Mouse (Mus musculus) stomach, postnatal 0 days (tissue): ENCODE measurements around the gene Rbm5. TPM values are rescaled to one million over a fixed set of nuclear protein-coding genes. Genes with fewer than 3 reads are reported as not detected.
A peak's percentile ranks its signal among the peaks of the same experiment; 100 is the strongest.

ENCODE experiments used
- ATAC-seq: fragments of 200-750 bp; cut with Nextera tagmentation; 2 replicates; pipeline ENCODE4 v1.8.0; 2017; ENCODE audit not compliant: low FRiP score, low TSS enrichment
- DNase-seq: peaks from one replicate; pipeline ENCODE4 v3.0.0-alpha.2; 2016; ENCODE audit warnings: low spot score
- H3K27ac ChIP-seq: fragments of 300-500 bp; sonication (generic); replicated peaks from 2 replicates; pipeline ENCODE4 v1.5.1; 2014; ENCODE audit warnings: mild to moderate bottlenecking, control low read depth
- H3K27me3 ChIP-seq: fragments of 300-500 bp; sonication (generic); 2 replicates; pipeline ENCODE4 v1.6.1; 2014; ENCODE audit warnings: low read length; ENCODE audit not compliant: control insufficient read depth, insufficient read depth
- H3K36me3 ChIP-seq: fragments of 300-500 bp; sonication (generic); 2 replicates; pipeline ENCODE4 v1.6.1; 2014; ENCODE audit warnings: low read length, mixed read lengths; ENCODE audit not compliant: control insufficient read depth, insufficient read depth
- H3K4me1 ChIP-seq: fragments of 300-500 bp; sonication (generic); replicated peaks from 2 replicates; pipeline ENCODE4 v1.6.1; 2014; ENCODE audit warnings: antibody characterized with exemption; ENCODE audit not compliant: control insufficient read depth, insufficient read depth
- H3K4me2 ChIP-seq: fragments of 300-500 bp; sonication (generic); replicated peaks from 2 replicates; pipeline ENCODE4 v1.6.1; 2014; ENCODE audit warnings: low read depth, mild to moderate bottlenecking, control low read depth, moderate library complexity
- H3K4me3 ChIP-seq: fragments of 300-500 bp; sonication (generic); 2 replicates; pipeline ENCODE4 v1.5.1; 2014; ENCODE audit warnings: low read depth, low read length, control low read depth
- H3K9ac ChIP-seq: fragments of 300-500 bp; sonication (generic); 2 replicates; pipeline ENCODE4 v1.6.1; 2014; ENCODE audit warnings: mild to moderate bottlenecking, low read length, control low read depth, mixed read lengths
- H3K9me3 ChIP-seq: fragments of 300-500 bp; sonication (generic); 2 replicates; pipeline ENCODE4 v1.6.1; 2016; ENCODE audit warnings: low read length; ENCODE audit not compliant: control insufficient read depth
- CTCF ChIP-seq: IDR thresholded peaks from 2 replicates; pipeline ENCODE4 v1.5.1; 2016; ENCODE audit warnings: antibody characterized with exemption, low read depth, mild to moderate bottlenecking, moderate library complexity
- EP300 ChIP-seq: optimal IDR thresholded peaks from 2 replicates; pipeline ENCODE3; 2016; ENCODE audit warnings: antibody characterized with exemption
- WGBS: fragments of 180-500 bp; shearing (Covaris S2); extraction: QIAGEN DNeasy Blood & Tissue Kit; methylation state at CpG from one replicate; pipeline ENCODE4 v1.1.7; 2014; 5-methylcytosine and 5-hydroxymethylcytosine counted together
- polyA plus RNA-seq: library from polyadenylated mRNA; unstranded; fragments of >200 nt; fragmentation: Nextera tagmentation; extraction: Ambion mirVana; gene quantifications from 2 replicates; pipeline ENCODE4 v1.2.1, GENCODE M21; 2015

The Rbm5 gene
- polyA plus RNA-seq, 1 experiment from 2014 or later = 67.3 TPM

- H3K9ac ChIP-seq = no peak overlapping the region
- H3K27me3 ChIP-seq = no peaks in the 10 kb centered on the region
- DNase-seq = no peak
- no peaks in the 10 kb centered on the region for H3K4me1 ChIP-seq
- H3K36me3 ChIP-seq = peaks cover 67% of the 10 kb centered on the region
- H3K4me2 ChIP-seq = no peak overlapping the region
- no peaks in the 10 kb centered on the region for H3K9me3 ChIP-seq
- WGBS = 89% methylated on average over 5 of the region's 5 CpGs
- ATAC-seq = no peak
- H3K27ac ChIP-seq = no peak overlapping the region
- no peak overlapping the region for H3K4me3 ChIP-seq
- no peak for TF ChIP-seq CTCF
- TF ChIP-seq EP300 = no peak
Measured at GRCm38 (mm10) chr9:107750378-107750777, 20.4 kb downstream of the Rbm5 start.

- no peak for TF ChIP-seq CTCF
- no peaks in the 10 kb centered on the region for H3K4me1 ChIP-seq
- peaks cover 73% of the 10 kb centered on the region for H3K36me3 ChIP-seq
- no peaks in the 10 kb centered on the region for H3K9me3 ChIP-seq
- H3K9ac ChIP-seq = no peak overlapping the region
- no peak overlapping the region for H3K4me2 ChIP-seq
- 98% methylated on average over 3 of the region's 3 CpGs for WGBS
- no peak overlapping the region for H3K27ac ChIP-seq
- H3K27me3 ChIP-seq = no peaks in the 10 kb centered on the region
- no peak for ATAC-seq
- H3K4me3 ChIP-seq = no peak overlapping the region
- no peak for DNase-seq
Measured at GRCm38 (mm10) chr9:107748063-107748462, 22.7 kb downstream of the Rbm5 start.

GRCm38 (mm10) chr9:107747310-107747709 lies 23.5 kb downstream of the Rbm5 start:
- H3K27ac ChIP-seq = no peak overlapping the region

GRCm38 (mm10) chr9:107746679-107747078 lies 24.1 kb downstream of the Rbm5 start:
- Histone ChIP-seq H3K9me3 (no peaks in the 10 kb centered on the region), H3K36me3 (peaks cover 71% of the 10 kb centered on the region), H3K27ac (no peak overlapping the region), H3K4me3 (no peak overlapping the region), H3K27me3 (no peaks in the 10 kb centered on the region), H3K9ac (no peak overlapping the region), H3K4me2 (no peak overlapping the region), H3K4me1 (no peaks in the 10 kb centered on the region)
- no peak for ATAC-seq
- DNase-seq = no peak
- TF ChIP-seq CTCF (peak; percentile 56), EP300 (no peak)
- 95% methylated on average over 3 of the region's 3 CpGs for WGBS

More at GRCm38 (mm10) chr9:107747310-107747709, 23.5 kb downstream of the Rbm5 start:
- 85% methylated on average over 1 of the region's 1 CpGs for WGBS
- no peak for DNase-seq
- Histone ChIP-seq H3K4me1 (no peaks in the 10 kb centered on the region), H3K4me3 (no peak overlapping the region), H3K27me3 (no peaks in the 10 kb centered on the region), H3K4me2 (no peak overlapping the region), H3K36me3 (peaks cover 75% of the 10 kb centered on the region), H3K9ac (no peak overlapping the region), H3K9me3 (no peaks in the 10 kb centered on the region)
- TF ChIP-seq EP300 = no peak
- TF ChIP-seq CTCF = no peak
- ATAC-seq = no peak

GRCm38 (mm10) chr9:107744061-107744460 lies 26.7 kb downstream of the Rbm5 start:
- H3K4me3 ChIP-seq = no peak overlapping the region
- no peaks in the 10 kb centered on the region for H3K4me1 ChIP-seq
- TF ChIP-seq CTCF (no peak), EP300 (no peak)
- no peaks in the 10 kb centered on the region for H3K9me3 ChIP-seq
- no peak overlapping the region for H3K9ac ChIP-seq
- ATAC-seq (no peak), DNase-seq (no peak)
- no peak overlapping the region for H3K27ac ChIP-seq
- H3K27me3 ChIP-seq = no peaks in the 10 kb centered on the region
- WGBS = 83% methylated on average over 6 of the region's 6 CpGs
- H3K4me2 ChIP-seq = no peak overlapping the region
- peaks cover 74% of the 10 kb centered on the region for H3K36me3 ChIP-seq

GRCm38 (mm10) chr9:107738841-107739202 lies 32.0 kb downstream of the Rbm5 start:
- Histone ChIP-seq H3K4me3 (no peak overlapping the region), H3K9ac (no peak overlapping the region), H3K27me3 (no peaks in the 10 kb centered on the region), H3K36me3 (peaks cover 38% of the 10 kb centered on the region), H3K27ac (no peak overlapping the region), H3K9me3 (no peaks in the 10 kb centered on the region), H3K4me2 (no peak overlapping the region), H3K4me1 (peaks cover 9% of the 10 kb centered on the region)
- DNase-seq = peak; percentile 73
- peak; percentile 60 for ATAC-seq
- 43% methylated on average over 4 of the region's 4 CpGs for WGBS
- TF ChIP-seq EP300 (no peak), CTCF (peak; percentile 72)
